Mouse (Mus musculus): Measurements from ENCODE around the gene Trim8. TPM values are rescaled to one million over a fixed set of nuclear protein-coding genes. Genes with fewer than 3 reads are reported as not detected.

Gene Trim8
- polyA plus RNA-seq, 1 experiment, result 87.2 TPM

DNA sequence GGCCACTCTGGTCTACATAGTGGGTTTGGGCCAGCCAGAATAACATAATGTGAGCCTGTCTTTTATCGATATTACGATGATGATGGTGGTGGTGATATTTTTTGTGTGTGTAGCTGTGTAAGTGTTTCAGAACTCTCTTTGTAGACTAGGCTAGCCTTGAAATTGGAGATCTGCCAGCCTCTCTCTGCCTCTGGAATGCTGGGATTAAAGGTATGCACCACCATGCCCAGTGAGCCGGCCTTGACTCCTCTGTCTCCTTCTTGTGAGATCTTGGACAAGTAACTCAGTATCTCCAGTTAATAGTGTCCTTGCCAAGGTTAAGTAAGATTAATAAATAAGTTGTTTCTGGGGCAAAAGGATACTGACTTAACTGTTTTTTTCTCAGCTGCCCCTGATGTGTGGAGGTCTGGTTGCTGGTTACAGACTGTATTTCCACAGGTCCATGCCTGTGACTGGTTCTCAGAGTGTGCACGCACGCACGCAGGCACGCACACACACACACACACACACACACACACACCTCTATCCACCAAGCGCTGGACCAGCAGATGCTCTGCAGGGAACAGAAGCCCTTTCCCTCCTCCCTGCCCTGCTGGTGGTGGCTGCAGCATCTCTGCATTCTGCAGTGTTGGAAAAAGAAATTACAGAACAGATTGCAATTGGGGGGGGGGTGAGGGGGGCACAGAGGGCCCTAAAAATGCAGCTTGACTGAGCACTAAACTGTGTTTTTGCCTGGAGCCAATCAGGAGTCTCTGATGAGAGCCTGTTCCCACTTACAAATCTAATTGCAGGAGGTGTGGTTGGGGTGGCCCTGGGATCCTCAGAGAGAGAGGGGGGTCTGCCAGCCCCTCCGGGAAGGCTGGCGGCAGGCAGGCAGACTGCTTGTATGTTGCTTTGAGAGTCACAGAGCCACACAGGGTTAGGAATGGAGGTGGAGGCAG lies 24.5 kb downstream of the Trim8 start:
- Histone ChIP-seq H3K4me3 (replicated peaks; ENCODE audit: extremely low read depth, low read depth, low read length) (no peak overlapping the region), H3K4me1 (ENCODE audit: control insufficient read depth, insufficient read depth, low read length) (peaks cover 48% of the 10 kb centered on the region)
- TF ChIP-seq CTCF (IDR thresholded peaks at IDR 0.05; ENCODE audit: insufficient read depth, low read length) (no peak), POLR2A (IDR thresholded peaks at IDR 0.05; ENCODE audit: borderline replicate concordance, extremely low read depth, low read depth, low read length) (no peak)
- WGBS, result 77% methylated on average over 10 of the region's 10 CpGs
- DNase-seq, result no peak

DNA sequence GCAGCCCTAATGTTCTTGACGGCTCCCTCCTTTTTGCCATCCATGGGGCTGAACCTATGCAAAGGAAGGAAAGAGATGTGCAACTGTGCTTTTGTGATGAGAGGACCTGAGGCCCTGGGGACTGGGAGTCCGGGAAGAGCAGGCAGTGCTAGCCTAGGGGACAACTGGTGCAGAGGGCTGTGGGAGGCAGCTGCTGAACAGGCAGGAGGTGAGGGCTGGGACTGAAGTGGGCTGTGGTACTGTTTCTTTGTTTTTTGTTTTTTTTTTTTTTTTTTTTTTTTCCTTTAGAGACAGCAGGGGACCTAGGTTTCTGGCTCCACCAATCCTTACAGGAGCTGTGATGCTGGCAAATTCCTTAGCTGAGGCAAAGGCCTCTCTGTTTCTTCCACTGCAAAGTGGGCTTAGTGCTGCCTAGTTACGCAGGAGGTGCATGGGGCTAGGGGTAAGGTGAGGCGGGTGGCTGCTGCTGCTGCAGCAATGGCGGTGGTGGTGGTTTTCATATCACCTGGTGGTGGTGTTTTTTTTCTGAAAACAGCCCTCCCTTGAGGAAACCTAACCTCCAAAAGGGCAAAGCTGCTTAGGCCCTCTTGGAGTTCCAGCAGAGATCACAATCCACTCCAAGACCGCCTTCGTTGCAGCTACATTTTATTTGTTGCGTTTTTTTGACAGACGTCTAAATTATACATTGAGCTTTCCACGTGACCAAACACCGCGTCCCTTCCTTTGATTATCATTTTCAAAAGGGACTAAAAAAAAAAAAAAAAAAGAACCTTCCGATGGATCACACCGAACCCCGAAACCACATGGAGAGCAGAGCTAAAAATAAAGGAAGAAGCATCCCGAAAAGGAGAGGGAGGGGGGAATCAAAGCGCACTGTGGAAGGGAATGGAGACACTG lies 26.4 kb downstream of the Trim8 start:
- no peak overlapping the region for H3K4me3 ChIP-seq (replicated peaks; ENCODE audit: extremely low read depth, low read depth, low read length)
- TF ChIP-seq POLR2A (IDR thresholded peaks at IDR 0.05; ENCODE audit: borderline replicate concordance, extremely low read depth, low read depth, low read length) (no peak), CTCF (IDR thresholded peaks at IDR 0.05; ENCODE audit: insufficient read depth, low read length) (no peak)
- 37% methylated on average over 17 of the region's 17 CpGs for WGBS
- H3K4me1 ChIP-seq (ENCODE audit: control insufficient read depth, insufficient read depth, low read length), result peaks cover 46% of the 10 kb centered on the region
- DNase-seq, result no peak

DNA sequence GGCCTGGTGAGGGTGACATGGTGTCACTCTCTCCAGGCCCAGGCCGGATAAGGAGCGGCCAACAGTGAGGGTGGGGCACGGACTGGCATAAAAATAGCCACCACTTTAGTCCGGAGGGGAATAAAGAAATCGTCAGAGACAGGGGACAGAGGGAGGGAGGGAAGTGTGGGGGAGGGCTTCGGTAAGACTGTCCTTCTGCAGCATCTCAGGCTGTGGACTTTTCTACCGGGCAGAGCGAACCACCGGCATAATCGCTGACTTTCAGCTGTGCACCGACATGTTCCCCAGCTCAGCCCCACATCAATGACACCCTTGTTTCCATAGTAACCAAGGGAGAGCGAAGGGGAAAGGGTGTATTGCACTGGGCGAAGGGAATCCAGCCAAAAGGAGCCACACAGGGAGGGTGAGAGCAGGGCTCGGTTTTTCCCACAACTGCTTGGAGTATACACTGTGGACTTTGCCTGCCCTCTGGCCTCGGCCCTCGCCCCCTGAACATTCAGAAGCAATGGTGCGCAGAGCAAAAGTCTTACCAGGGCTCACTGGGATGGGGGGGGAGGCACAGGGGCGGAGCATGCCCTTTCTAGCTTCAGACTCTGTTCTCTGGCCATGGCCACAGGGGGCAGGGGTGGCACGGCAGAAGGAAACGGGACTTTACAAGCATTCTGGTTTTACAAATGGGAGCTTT lies 27.2 kb downstream of the Trim8 start:
- 2% methylated on average over 20 of the region's 20 CpGs for WGBS
- Histone ChIP-seq H3K4me3 (replicated peaks; ENCODE audit: extremely low read depth, low read depth, low read length) (peak overlapping the region; percentile 37), H3K4me1 (ENCODE audit: control insufficient read depth, insufficient read depth, low read length) (peaks cover 40% of the 10 kb centered on the region)
- TF ChIP-seq POLR2A (IDR thresholded peaks at IDR 0.05; ENCODE audit: borderline replicate concordance, extremely low read depth, low read depth, low read length) (peak; percentile 15; the same call in 1 of the 2 replicates), CTCF (IDR thresholded peaks at IDR 0.05; ENCODE audit: insufficient read depth, low read length) (0 out of 2 replicates have a peak, but pooled peaks have one; percentile 23)
- DNase-seq, result peak; percentile 59

DNA sequence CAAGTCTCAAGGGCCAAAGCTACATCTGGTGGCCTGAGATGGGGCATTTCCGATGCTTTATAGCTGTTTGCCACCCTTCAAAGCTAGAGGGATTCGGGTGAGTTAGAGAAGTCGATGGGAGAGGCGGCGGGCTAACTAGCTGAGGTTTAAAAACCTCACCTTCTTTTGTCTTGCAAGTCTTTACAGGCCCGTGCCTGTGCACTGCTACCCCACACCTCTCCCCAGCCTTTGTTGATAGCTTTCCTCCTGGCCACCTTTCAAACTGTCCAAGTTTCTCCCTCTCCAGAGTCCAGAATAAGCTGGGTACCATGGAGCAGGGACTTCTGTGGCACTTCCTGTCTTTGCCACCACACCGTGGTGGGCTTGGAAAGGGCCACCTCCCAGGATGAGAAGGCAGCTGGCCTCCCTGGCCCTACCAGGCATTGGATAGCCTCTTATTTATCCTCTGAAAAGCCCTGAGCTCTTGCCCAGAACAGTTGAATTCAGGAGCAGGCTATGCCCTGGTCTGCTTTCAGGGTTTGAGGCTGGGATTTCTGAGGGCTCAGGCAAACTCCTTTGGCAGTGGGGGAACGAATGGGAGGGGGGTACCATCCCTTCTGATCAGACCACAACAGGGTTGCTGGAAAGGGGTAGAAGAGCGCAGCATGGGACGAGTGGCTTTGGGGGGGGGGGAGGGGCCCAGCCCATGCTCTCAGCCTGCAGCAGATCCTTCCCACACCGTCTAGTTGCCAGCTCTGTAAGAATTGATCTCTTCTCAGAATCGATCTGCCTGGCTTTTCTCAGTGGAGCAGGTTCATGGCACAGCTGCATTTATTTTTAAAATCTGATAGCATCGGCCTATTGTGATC lies 28.3 kb downstream of the Trim8 start:
- Histone ChIP-seq H3K4me1 (ENCODE audit: control insufficient read depth, insufficient read depth, low read length) (peaks cover 30% of the 10 kb centered on the region), H3K4me3 (replicated peaks; ENCODE audit: extremely low read depth, low read depth, low read length) (no peak overlapping the region)
- DNase-seq, result no peak
- 44% methylated on average over 13 of the region's 13 CpGs for WGBS
- TF ChIP-seq CTCF (IDR thresholded peaks at IDR 0.05; ENCODE audit: insufficient read depth, low read length) (no peak), POLR2A (IDR thresholded peaks at IDR 0.05; ENCODE audit: borderline replicate concordance, extremely low read depth, low read depth, low read length) (no peak)

DNA sequence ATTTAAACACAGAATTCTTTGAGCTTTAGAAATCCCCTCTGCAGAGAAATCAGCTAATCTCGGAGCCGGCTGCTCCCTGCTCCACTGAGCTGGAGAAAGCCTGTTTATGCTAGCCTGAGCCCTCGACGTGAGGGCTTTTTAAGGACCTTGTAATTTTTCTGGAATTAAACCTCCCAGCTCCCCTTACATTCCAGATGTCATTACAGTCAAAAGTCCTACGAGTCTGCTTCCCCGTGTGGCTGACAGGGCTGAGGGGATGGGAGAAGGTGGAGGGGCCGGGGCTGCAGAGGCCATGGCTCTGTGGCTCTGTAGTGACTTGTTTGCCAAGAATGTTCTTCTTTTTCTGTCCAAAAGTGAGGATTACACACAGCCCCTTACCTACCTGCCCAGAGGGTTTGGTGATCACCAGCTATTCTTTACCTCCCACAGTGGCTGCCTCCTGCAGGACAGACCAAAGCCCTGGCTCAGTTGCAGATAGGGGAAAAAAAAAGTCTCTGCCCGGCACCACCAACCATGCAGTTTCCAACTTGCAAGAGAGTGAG lies 29.0 kb downstream of the Trim8 start:
- TF ChIP-seq CTCF (IDR thresholded peaks at IDR 0.05; ENCODE audit: insufficient read depth, low read length), result no peak
- no peak for TF ChIP-seq POLR2A (IDR thresholded peaks at IDR 0.05; ENCODE audit: borderline replicate concordance, extremely low read depth, low read depth, low read length)
- H3K4me1 ChIP-seq (ENCODE audit: control insufficient read depth, insufficient read depth, low read length), result peaks cover 27% of the 10 kb centered on the region
- no peak for DNase-seq
- no peak overlapping the region for H3K4me3 ChIP-seq (replicated peaks; ENCODE audit: extremely low read depth, low read depth, low read length)
- 34% methylated on average over 8 of the region's 8 CpGs for WGBS

DNA sequence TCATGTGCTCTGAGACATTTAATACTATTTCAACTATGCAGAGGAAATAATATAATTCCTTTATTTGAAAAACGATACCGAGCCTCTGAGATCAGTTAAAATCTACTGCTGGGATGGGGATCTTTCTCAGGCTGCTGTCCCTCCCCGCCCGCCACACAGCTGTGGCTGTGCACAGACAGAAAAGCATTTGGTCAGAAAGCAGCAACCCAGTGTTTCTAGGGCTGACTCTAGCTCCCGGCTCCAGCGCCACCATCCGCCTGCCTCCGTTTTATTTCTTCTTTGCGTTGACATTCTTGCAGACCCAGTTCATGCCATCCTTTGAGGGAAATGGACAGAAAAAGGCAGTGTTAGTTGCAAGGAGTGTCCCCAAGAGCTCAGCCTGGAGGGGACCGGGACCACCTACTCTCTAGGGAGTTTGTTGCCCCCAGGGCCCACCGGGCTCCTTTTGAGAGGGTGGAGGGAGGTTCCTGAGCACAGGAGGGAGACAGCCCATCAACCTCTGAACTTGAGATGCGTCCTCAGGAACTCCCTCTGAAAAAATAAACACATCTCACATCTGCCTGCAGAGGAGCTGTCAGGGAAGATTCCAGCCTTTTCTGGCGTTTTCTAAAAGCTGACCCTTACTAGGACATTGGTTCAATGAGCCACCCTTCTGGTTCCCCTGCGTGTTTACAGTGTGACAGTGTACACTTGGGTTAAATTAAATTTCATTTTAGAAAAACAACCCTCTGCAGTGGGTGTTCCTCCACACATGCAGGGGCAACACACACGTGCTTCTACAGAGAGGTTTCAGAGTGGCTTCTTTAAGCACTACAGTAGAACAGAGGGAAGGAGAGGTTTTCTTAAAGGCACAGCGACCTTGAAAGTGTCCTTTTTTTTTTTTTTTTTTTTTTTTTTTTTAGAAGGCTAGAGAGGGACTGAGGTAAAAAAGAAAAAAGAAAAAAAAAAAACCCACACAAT lies 29.8 kb downstream of the Trim8 start:
- peak; percentile 43 for DNase-seq
- peaks cover 27% of the 10 kb centered on the region for H3K4me1 ChIP-seq (ENCODE audit: control insufficient read depth, insufficient read depth, low read length)
- H3K4me3 ChIP-seq (replicated peaks; ENCODE audit: extremely low read depth, low read depth, low read length), result no peak overlapping the region
- WGBS, result 38% methylated on average over 16 of the region's 16 CpGs
- TF ChIP-seq CTCF (IDR thresholded peaks at IDR 0.05; ENCODE audit: insufficient read depth, low read length) (no peak), POLR2A (IDR thresholded peaks at IDR 0.05; ENCODE audit: borderline replicate concordance, extremely low read depth, low read depth, low read length) (no peak)

DNA sequence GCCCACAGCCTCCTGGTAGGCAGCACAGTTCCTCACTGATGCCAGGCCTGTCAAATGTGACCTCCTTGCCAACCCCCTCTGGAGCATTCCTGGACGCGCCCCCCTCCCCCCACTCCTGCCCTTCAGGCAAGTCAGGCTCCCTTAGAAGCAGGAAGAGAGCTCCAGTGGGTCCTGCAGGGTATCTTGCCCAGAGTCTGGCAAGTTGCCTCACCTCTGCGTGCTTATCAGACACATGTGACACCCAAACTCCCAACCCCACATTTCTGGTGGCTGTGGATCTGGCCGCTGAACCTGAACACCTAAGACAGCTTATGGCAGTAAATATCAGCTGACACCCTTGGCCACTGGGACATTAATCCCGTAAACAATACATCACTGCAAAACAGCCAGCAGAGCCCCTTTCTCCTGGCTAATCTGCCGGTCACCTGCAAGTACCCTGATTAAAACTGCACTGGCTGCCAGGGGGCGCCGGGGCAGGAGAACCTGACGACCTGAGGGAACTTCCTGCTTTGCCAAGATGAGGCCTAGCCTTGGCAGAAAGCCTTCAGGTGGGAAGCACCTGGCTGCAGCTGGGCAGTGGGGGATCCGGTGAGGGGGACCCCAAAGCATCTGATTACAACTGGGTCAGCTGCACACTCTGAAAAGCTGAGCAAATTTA lies 30.7 kb downstream of the Trim8 start:
- 28% methylated on average over 10 of the region's 10 CpGs for WGBS
- DNase-seq, result peak; percentile 40

More for the DNA sequence above, 30.7 kb downstream of the Trim8 start:
- Histone ChIP-seq H3K4me1 (ENCODE audit: control insufficient read depth, insufficient read depth, low read length) (peaks cover 27% of the 10 kb centered on the region), H3K4me3 (replicated peaks; ENCODE audit: extremely low read depth, low read depth, low read length) (no peak overlapping the region)
- TF ChIP-seq POLR2A (IDR thresholded peaks at IDR 0.05; ENCODE audit: borderline replicate concordance, extremely low read depth, low read depth, low read length) (no peak), CTCF (IDR thresholded peaks at IDR 0.05; ENCODE audit: insufficient read depth, low read length) (no peak)
